Mouse (Mus musculus) MEL (cell line): ENCODE measurements around the gene Slc41a2. TPM values are rescaled to one million over a fixed set of nuclear protein-coding genes. Genes with fewer than 3 reads are reported as not detected.
A peak's percentile ranks its signal among the peaks of the same experiment; 100 is the strongest.

Experiments
- DNase-seq: peaks from one replicate; pipeline ENCODE4 v3.0.0; 2011; ENCODE audit warnings: low read depth, low spot score
- H3K27ac ChIP-seq: 2 replicates; pipeline ENCODE4 v1.5.1; 2012; ENCODE audit warnings: low read depth, mild to moderate bottlenecking, control low read depth, low read length, moderate library complexity; ENCODE audit not compliant: control insufficient read depth
- H3K27me3 ChIP-seq, 2 experiments: fragments of 150-350 bp in 1 of 2; sonication (generic) in 1 of 2; 2 replicates each; pipeline ENCODE4 v1.6.1; 2012; ENCODE audit warnings: low read length in 2 of 2, mild to moderate bottlenecking in 2 of 2, improper control_type of control experiment in 1 of 2, moderate library complexity in 1 of 2; ENCODE audit not compliant: insufficient read depth in 2 of 2, control insufficient read depth in 1 of 2
- H3K36me3 ChIP-seq, 2 experiments: 2 replicates each; pipeline ENCODE4 v1.6.1; 2012 to 2014; ENCODE audit warnings: low read length in 2 of 2, improper control_type of control experiment in 1 of 2, inconsistent platforms in 1 of 2, mild to moderate bottlenecking in 1 of 2; ENCODE audit not compliant: insufficient read depth in 2 of 2, control insufficient read depth in 1 of 2
- H3K4me1 ChIP-seq, 2 experiments: fragments of 150-350 bp in 1 of 2; sonication (generic) in 1 of 2; 2 replicates each; pipeline ENCODE4 v1.6.1; 2012; ENCODE audit warnings: low read length in 2 of 2, improper control_type of control experiment in 1 of 2, mild to moderate bottlenecking in 1 of 2; ENCODE audit not compliant: insufficient read depth in 2 of 2, control insufficient read depth in 1 of 2
- H3K4me3 ChIP-seq, 2 experiments: fragments of 150-350 bp in 1 of 2; sonication (generic) in 1 of 2; 2 replicates each; pipeline ENCODE4 v1.5.1; 2012; ENCODE audit warnings: low read depth in 2 of 2, low read length in 2 of 2, mild to moderate bottlenecking in 2 of 2, moderate library complexity in 2 of 2, control low read depth in 1 of 2, improper control_type of control experiment in 1 of 2; ENCODE audit not compliant: control insufficient read depth in 1 of 2, insufficient read depth in 1 of 2
- H3K79me2 ChIP-seq: 2 replicates; pipeline ENCODE4 v1.6.1; 2012; ENCODE audit warnings: mild to moderate bottlenecking, low read length, moderate library complexity; ENCODE audit not compliant: control insufficient read depth, poor library complexity, insufficient read depth
- H3K9ac ChIP-seq: 2 replicates; pipeline ENCODE4 v1.6.1; 2012; ENCODE audit warnings: low read depth, mild to moderate bottlenecking, control low read depth, low read length, moderate library complexity; ENCODE audit not compliant: control insufficient read depth, poor library complexity, severe bottlenecking
- H3K9me3 ChIP-seq: fragments of 150-350 bp; sonication (generic); replicated peaks from 2 replicates; pipeline ENCODE4 v1.6.1; 2012; ENCODE audit warnings: mild to moderate bottlenecking, low read length, improper control_type of control experiment, moderate library complexity; ENCODE audit not compliant: insufficient read depth
- CTCF ChIP-seq, 3 experiments: IDR thresholded peaks in 2 of 3; conservative IDR thresholded peaks in 1 of 3; 2 replicates each; pipeline ENCODE4 v1.5.1; 2011 to 2012; ENCODE audit warnings: low read length in 3 of 3, low read depth in 2 of 3, mild to moderate bottlenecking in 2 of 3, improper control_type of control experiment in 1 of 3, inconsistent platforms in 1 of 3, mixed read lengths in 1 of 3, moderate library complexity in 1 of 3; ENCODE audit not compliant: control insufficient read depth in 1 of 3, insufficient read depth in 1 of 3, poor library complexity in 1 of 3, severe bottlenecking in 1 of 3
- E2F4 ChIP-seq: IDR thresholded peaks from 2 replicates; pipeline ENCODE4 v1.6.1; 2011; ENCODE audit warnings: low read depth, low read length, improper control_type of control experiment, borderline replicate concordance
- EP300 ChIP-seq, 2 experiments: IDR thresholded peaks; 2 replicates each; pipeline ENCODE4 v1.6.1; 2011; ENCODE audit warnings: improper control_type of control experiment in 2 of 2, low read length in 2 of 2, low read depth in 1 of 2, mild to moderate bottlenecking in 1 of 2
- GABPA ChIP-seq: IDR thresholded peaks from 2 replicates; pipeline ENCODE4 v1.6.1; 2012; ENCODE audit warnings: low read depth, mild to moderate bottlenecking, inconsistent platforms, low read length, improper control_type of control experiment, moderate library complexity
- JUND ChIP-seq: IDR thresholded peaks from 2 replicates; pipeline ENCODE4 v1.6.1; 2011; ENCODE audit warnings: low read depth, mild to moderate bottlenecking, improper control_type of control experiment, low read length
- KAT2A ChIP-seq: conservative IDR thresholded peaks from 2 replicates; pipeline ENCODE4 v1.6.1; 2012; ENCODE audit warnings: low read depth, low read length, improper control_type of control experiment, inconsistent platforms
- MAFK ChIP-seq: IDR thresholded peaks from 2 replicates; pipeline ENCODE4 v1.6.1; 2011; ENCODE audit warnings: low read depth, mild to moderate bottlenecking, low read length, improper control_type of control experiment, borderline replicate concordance
- MAZ ChIP-seq: IDR thresholded peaks from 2 replicates; pipeline ENCODE4 v1.6.1; 2012; ENCODE audit warnings: low read depth, mild to moderate bottlenecking, inconsistent platforms, low read length, improper control_type of control experiment
- MXI1 ChIP-seq: IDR thresholded peaks from 2 replicates; pipeline ENCODE4 v1.6.1; 2011; ENCODE audit warnings: mild to moderate bottlenecking, low read depth, low read length, improper control_type of control experiment
- MYB ChIP-seq: IDR thresholded peaks from 2 replicates; pipeline ENCODE4 v1.6.1; 2011; ENCODE audit warnings: mild to moderate bottlenecking, low read depth, low read length, improper control_type of control experiment
- MYC ChIP-seq: IDR thresholded peaks from 2 replicates; pipeline ENCODE4 v1.6.1; 2011; ENCODE audit warnings: low read depth, mild to moderate bottlenecking, low read length, improper control_type of control experiment, moderate library complexity
- NRF1 ChIP-seq: IDR thresholded peaks from 2 replicates; pipeline ENCODE4 v1.6.1; 2014; ENCODE audit warnings: low read depth, mild to moderate bottlenecking, inconsistent platforms, low read length, improper control_type of control experiment, moderate library complexity; ENCODE audit not compliant: poor library complexity, insufficient read depth, severe bottlenecking
- POLR2AphosphoS2 ChIP-seq: IDR thresholded peaks from 2 replicates; pipeline ENCODE4 v1.6.1; 2011; ENCODE audit warnings: low read length, improper control_type of control experiment
- RAD21 ChIP-seq: IDR thresholded peaks from 2 replicates; pipeline ENCODE4 v1.6.1; 2011; ENCODE audit warnings: mild to moderate bottlenecking, low read depth, low read length, improper control_type of control experiment
- RCOR1 ChIP-seq: IDR thresholded peaks from 2 replicates; pipeline ENCODE4 v1.6.1; 2012; ENCODE audit warnings: low read depth, mild to moderate bottlenecking, inconsistent platforms, low read length, improper control_type of control experiment
- UBTF ChIP-seq: IDR thresholded peaks from 2 replicates; pipeline ENCODE4 v1.6.1; 2012; ENCODE audit warnings: low read depth, mild to moderate bottlenecking, inconsistent platforms, low read length, improper control_type of control experiment, moderate library complexity, borderline replicate concordance; ENCODE audit not compliant: insufficient read depth
- USF1 ChIP-seq: IDR thresholded peaks from 2 replicates; pipeline ENCODE4 v1.6.1; 2014; ENCODE audit warnings: low read depth, mild to moderate bottlenecking, inconsistent platforms, low read length, improper control_type of control experiment, moderate library complexity
- ZC3H11A ChIP-seq: IDR thresholded peaks from 2 replicates; pipeline ENCODE4 v1.6.1; 2012; ENCODE audit warnings: low read depth, mild to moderate bottlenecking, inconsistent platforms, low read length, improper control_type of control experiment
- ZKSCAN1 ChIP-seq: IDR thresholded peaks from 2 replicates; pipeline ENCODE4 v1.6.1; 2012; ENCODE audit warnings: low read depth, mild to moderate bottlenecking, inconsistent platforms, low read length, improper control_type of control experiment, moderate library complexity
- ZNF384 ChIP-seq: IDR thresholded peaks from 2 replicates; pipeline ENCODE4 v1.6.1; 2012; ENCODE audit warnings: low read depth, mild to moderate bottlenecking, inconsistent platforms, low read length, improper control_type of control experiment
- polyA plus RNA-seq, 2 experiments: library from polyadenylated mRNA; stranded (reverse) in 1 of 2; unstranded in 1 of 2; fragments of >175 nt in 1 of 2; fragments of >200 nt in 1 of 2; gene quantifications; 2 replicates each; pipeline versions ENCODE4 v1.2.1 to v1.2.4; 2012; ENCODE audit warnings: low replicate concordance in 2 of 2, low read depth in 1 of 2; ENCODE audit not compliant: insufficient read length in 2 of 2, insufficient read depth in 1 of 2, missing spikeins in 1 of 2
- total RNA-seq: library from RNA; depleted of rRNA; stranded (reverse); fragments of 300-350 nt; gene quantifications from 2 replicates; pipeline ENCODE4 v1.2.3, GENCODE M21; 2012; rRNA removed

Slc41a2 gene
- total RNA-seq (not detected in 2 replicates), polyA plus RNA-seq (not detected)

DNA sequence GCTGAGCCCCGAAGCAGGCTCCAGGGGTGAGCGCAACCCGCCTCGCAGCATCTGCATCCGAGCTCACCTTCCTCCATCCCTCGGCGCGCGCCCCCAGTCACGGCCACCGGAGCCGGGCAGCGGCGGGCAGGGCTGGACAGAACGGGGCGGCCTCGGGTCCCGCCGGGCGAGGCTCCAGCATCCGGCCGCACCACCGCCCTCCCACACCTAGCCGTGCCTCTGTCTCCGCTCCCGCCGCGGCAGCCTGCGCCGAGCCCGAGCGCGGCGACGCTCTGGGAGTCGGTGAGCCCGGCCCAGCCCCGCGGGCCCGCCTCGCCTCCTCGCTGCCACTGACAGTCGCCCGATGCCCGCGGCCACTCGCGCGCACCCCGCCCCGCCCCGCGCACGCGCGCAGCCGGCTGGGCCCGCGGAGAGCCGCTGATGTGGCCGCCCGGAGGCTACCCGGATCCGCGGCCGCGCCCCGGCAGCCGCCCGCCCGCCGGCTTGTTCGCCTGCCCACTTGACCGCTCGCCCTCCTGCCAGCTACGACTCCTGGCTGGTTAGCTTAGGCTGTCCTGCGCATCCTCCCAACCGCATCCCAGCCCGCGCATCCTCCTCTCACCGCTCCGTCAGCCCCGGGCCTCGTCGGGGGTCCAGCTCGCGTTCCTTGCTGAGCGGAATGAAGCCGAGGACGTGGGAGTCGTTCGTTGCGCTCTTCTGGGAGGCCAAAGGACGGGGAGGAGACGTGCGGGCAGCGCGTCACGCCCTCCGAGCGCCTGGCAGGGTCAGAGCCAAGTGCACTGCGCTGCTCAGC, at the start of gene Slc41a2:
TSS of gene Slc41a2 (minus strand) at position 724 of the 793 bp plus-strand sequence.
- no peaks in the 10 kb centered on the region for H3K9me3 ChIP-seq
- no peak for DNase-seq
- TF ChIP-seq JUND (no peak), MYC (no peak), NRF1 (no peak), UBTF (no peak), ZC3H11A (no peak), MYB (no peak), ZKSCAN1 (no peak), EP300 (IDR thresholded peaks at IDR 0.05; ENCODE audit: low read depth in 1 of 2, low read length in 2 of 2) (no peak), MAZ (no peak), POLR2AphosphoS2 (no peak), GABPA (no peak), KAT2A (no peak), ZNF384 (no peak), USF1 (no peak), MAFK (no peak), E2F4 (no peak), CTCF (IDR thresholded peaks at IDR 0.05 in 2 of 3, conservative IDR thresholded peaks at IDR 0.05 in 1 of 3; ENCODE audit: control insufficient read depth in 1 of 3, insufficient read depth in 1 of 3, low read depth in 2 of 3, low read length in 3 of 3, poor library complexity in 1 of 3, severe bottlenecking in 1 of 3) (no peak), RAD21 (no peak)
- no peaks in the 10 kb centered on the region for H3K4me1 ChIP-seq
- no peak within 1 kb of the TSS for H3K9ac ChIP-seq
- H3K27me3 ChIP-seq, result peaks cover 0 to 4% of the 10 kb centered on the region in 2 experiments; a peak in 2 of 4 replicates
- H3K79me2 ChIP-seq, result no peaks in the 10 kb centered on the region
- no peak within 1 kb of the TSS for H3K4me3 ChIP-seq
- H3K36me3 ChIP-seq, result no peaks in the 10 kb centered on the region
- H3K27ac ChIP-seq, result no peak within 1 kb of the TSS

DNA sequence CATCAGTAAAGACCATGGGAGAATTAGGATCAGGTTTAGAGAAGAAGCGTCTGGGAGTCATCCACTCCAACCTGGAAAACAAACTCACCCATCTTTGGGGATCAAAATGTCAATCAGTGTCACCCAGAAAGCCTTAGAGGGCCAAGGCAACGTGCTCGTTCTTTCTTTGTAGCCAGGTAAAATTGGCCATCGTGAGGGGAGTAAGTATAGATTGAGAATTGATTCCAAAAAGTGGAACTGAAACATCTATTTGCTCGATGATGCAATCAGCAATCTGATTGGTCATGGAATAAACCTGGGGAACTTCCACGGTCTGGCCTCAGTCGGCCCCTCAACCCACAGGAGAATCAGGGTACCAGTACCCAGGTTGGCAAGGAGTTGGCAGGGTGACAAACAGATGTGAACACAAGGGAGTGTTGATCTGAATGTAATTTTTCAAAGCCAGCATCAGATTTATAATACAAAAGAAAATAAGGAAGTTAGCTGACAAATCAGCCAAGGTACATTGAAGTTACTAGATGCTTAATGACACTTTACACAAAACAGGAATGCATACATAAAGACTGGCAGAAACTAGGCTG, 47.7 kb upstream of the Slc41a2 start:
- DNase-seq, result no peak
- Histone ChIP-seq H3K9me3 (no peaks in the 10 kb centered on the region), H3K9ac (peak overlapping the region; percentile 28; the same call in 1 of the 2 replicates), H3K4me1 (peaks cover 7 to 22% of the 10 kb centered on the region in 2 experiments; a peak in 3 of 4 replicates), H3K79me2 (peaks cover 12% of the 10 kb centered on the region), H3K4me3 (peak overlapping the region; percentile 8 to 18; a peak in 3 of 4 replicates), H3K27ac (peak overlapping the region; percentile 93), H3K27me3 (no peaks in the 10 kb centered on the region), H3K36me3 (peaks cover 0 to 25% of the 10 kb centered on the region in 2 experiments)
- 0 out of 2 replicates have a peak, but pooled peaks have one; percentile 19 for TF ChIP-seq RCOR1
- TF ChIP-seq MXI1, result no peak
